Mouse (Mus musculus) thymus, adult 2 months (tissue): ENCODE results near the gene Hrasls.

ENCODE experiments used
- CTCF ChIP-seq: fragments of 200-500 bp; IDR thresholded peaks from 2 replicates; pipeline ENCODE4 v1.5.1; 2012; ENCODE audit warnings: mild to moderate bottlenecking, control low read depth, low read length, moderate library complexity, borderline replicate concordance; ENCODE audit not compliant: control insufficient read depth, poor library complexity, insufficient read depth; ENCODE audit errors: extremely low read depth
- POLR2A ChIP-seq: fragments of 200-500 bp; IDR thresholded peaks from 2 replicates; pipeline ENCODE4 v1.6.1; 2012; ENCODE audit warnings: mild to moderate bottlenecking, low read length, control low read depth, moderate library complexity; ENCODE audit not compliant: control insufficient read depth, poor library complexity, insufficient read depth; ENCODE audit errors: extremely low read depth

- no peak for TF ChIP-seq CTCF
- no peak for TF ChIP-seq POLR2A
These were observed 34.6 kb upstream of the Hrasls start for GRCm38 (mm10) chr16:29174831-29175350.
